Mouse (Mus musculus) cerebellum, adult (tissue): Measurements from ENCODE around the gene Zdhhc9.

Experiments used
- ATAC-seq: cut with Nextera tagmentation; 2 replicates; pipeline ENCODE4 v1.9.2; 2017; ENCODE audit warnings: mild to moderate bottlenecking, moderate library complexity, mixed read lengths; ENCODE audit not compliant: insufficient number of reproducible peaks, low FRiP score, low TSS enrichment

Zdhhc9 gene

DNA sequence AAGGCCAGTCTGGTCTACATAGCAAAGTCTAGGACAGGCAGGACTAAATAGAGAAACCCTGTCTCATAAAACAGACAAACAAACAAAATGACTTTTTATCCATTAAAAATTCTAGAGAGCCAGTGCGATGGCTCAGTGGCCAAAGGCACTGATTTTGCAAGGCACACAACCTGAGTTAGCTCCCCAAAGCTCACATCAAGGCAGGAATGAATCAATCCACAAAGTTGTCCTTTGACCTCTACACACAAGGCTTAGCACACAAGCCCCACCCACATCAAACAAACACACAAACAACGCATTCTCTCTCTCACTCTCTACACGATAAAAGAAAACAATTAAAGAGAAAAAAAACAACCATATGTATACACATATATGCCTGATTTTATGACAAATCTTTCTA, 24.0 kb downstream of the Zdhhc9 start:
- no peak for ATAC-seq

DNA sequence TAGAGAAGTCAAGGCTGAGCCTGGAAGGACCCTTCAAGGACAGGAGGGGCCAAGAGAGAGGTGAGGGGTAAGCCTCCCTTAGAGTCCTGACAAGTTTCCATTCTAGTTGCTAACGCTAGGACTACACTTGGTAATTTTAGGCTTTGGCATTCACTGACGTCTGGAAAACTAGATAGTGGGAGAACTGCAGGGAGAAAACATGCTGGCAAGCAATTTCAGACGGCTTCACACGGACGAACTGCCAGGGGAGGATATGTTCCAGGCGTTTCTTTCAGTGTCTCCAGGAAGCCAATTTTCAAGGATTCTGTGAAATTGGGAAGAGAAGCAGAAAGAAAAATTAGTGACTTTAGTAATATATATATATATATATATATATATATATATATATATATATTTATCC, 26.8 kb downstream of the Zdhhc9 start:
- no peak for ATAC-seq

DNA sequence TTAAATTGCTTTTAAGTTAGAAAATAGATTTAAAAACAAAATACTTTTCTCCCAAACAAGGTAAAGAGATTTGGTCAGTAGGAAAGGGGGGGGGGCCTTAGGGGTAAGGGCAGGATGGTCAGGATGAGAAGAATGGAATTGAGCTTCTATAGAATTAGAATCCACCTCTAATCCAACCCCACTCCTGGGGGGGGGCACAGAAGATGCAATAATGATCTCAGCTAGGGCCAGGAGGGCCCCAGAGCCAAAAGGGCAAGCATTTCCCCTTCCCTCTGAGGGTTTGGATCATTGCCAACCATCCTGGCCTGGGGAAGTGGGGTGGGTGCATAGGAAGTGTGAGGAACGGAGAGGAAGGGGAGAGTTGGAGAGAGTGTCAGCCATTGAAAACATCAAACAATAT, 38.3 kb downstream of the Zdhhc9 start:
- ATAC-seq: no peak

DNA sequence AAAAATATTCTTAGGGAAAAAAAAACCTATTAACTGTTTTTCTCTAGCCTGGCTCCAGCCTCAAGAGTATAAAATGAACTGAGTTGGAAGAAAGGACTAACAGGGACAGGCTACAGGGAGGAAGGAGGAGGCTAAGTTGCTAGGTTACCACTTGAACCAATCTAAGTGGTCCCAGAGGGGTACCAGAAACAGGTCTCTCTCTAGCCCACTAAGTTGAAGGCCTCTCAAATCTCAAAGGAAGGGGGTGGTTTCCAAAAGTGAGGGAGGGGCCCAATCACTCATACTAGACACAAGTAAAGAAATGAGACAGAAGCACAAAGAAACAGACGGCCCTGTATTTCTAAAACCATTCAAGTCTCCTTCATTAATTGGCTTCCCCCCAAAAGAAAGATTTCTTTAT, 38.8 kb downstream of the Zdhhc9 start:
- no peak for ATAC-seq

DNA sequence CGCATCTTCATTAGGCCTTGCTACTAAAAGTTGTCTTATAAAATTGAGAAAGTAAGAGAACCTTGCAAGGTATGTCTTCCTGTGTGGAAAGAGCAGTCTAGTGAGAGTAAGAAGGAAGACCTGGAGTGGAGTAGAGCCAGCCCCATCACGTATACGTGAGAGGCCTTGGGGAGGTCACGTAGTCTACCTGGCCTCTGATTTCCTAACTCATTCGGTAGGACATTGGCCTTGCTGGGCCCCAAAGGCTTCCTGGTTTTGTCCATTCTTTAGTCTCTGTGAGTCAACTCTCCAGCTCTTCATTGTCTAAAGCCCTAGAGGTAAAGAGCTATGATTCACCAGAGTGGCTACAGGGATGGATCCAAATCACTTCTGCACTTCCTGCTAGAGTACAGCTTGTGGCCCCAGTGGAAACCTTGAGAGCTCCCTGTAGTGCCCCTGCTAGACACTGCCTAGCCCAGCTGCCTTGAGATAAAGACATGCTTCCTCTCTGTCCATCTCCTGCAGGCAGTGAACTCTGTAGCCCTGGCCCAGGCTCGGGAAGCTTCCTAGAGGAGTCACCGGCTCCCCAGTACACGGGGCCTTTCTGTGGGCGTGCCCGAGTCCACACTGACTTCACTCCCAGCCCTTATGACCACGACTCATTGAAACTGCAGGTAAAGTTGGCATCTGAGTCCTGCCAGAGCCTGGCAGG, 50.3 kb downstream of the Zdhhc9 start:
- no peak for ATAC-seq

DNA sequence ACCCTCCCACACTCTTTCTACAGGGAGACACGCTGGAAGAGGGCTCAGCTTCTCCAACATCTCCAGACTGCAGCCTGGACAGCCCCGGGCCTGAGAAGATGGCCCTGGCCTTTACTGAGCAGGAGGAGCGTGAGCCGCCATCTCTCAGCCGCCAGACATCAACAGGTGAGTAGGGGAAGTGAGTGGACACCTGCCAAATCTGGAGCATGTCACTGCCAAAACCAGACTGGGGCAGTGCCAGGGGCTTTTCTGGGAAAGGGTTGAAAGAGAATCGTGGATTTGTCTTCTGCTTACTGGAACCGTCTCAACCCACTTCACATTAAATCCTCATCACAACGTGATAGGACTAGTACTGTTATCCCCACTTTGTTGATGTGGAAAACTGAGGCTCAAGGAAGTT, 51.3 kb downstream of the Zdhhc9 start:
- ATAC-seq: no peak

DNA sequence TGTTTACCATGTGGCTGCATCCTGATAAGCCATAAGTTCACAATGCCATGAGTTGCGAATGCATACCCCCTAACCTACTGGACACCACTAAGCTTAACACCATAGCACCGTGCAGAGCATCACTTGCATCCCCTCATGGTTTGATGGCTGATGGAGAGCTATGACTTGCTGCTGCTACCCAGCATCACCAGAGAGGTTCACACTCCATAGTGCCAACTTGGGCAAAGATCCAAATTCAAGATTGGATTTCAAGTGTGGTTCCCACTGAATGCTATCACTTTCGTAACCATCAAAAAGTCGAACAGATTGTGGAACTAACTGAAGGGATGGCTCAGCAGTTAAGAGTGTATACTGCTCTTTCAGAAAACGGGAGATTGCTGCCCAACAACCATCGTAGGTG, 53.2 kb downstream of the Zdhhc9 start:
- no peak for ATAC-seq

DNA sequence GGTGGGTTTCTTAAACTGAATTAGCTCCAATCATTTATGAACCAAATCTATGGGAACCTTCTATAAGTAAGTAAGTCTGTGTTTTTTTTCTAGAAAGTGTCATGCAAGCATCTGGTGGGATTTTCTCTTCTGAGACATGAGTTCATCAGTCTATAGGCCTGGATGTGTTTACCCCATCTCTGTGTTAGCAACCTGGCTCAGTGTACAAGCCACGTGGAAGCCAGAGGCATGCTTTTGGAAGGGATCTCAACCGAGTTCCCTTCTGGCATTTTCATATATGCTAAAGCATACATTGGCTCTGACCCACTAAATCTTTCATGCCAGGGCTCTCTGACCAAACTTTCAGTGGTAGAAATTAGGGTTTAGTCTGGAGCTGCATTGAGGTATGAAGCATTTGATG, 54.7 kb downstream of the Zdhhc9 start:
- ATAC-seq: no peak

DNA sequence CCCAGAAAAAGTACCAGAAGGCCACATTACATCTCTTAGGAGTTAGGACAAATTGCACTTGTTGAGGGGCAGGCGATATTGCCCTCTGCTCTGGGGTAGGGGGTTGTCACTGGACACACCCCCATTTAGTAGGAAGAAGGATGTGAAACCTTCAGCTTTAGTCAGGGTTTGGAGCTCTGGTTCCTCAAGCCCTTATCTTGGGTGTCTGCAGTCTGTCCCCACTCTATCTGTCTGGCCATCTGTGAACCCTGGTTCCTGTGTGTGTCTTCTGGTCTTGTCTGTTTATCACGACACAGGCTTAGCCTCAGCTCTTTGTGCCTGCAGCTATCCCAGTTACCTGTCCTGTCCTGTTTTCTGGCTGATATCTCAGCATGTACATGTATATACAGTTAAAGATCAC, 55.3 kb downstream of the Zdhhc9 start:
- no peak for ATAC-seq

DNA sequence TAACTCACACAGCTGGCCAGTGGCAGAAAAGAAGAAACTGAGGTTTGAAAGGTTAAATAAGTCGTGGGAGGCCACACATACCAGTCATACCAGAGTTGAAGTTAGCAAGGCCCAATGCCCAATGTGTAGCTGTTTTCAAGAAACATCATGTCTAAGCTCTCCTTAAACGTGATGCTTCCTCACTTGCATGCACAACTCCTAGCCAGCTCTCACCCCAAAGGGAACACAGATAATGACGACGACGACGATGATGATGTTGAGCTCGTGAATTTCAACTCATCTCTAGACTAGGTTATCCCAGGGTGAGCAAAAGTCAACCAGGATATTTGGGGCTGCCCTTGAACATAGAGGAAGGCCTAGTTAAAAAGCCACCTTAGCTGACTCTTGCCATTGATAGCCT, 56.6 kb downstream of the Zdhhc9 start:
- no peak for ATAC-seq

DNA sequence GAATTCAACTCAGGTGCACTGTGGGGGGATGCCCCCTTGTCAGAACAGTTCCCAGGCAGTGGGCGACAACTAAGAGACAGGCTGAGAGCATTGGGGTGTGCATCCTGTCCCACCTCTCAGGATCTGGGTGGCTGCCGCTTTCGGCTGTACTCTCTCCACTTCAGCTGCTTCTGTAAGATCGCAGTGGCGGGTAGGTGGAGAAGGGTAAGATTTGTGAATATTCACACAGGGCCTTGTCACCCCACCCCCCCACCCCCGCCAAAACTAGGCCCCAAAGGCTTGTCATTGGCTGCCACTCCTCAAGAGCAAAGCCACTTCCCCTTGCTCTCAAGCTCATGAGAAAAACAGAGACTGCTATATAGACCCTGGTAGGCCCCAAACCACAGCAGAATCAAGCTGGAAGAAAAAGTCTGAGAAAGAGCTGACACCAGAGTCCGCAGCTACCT, 60.9 kb downstream of the Zdhhc9 start:
- ATAC-seq: no peak

DNA sequence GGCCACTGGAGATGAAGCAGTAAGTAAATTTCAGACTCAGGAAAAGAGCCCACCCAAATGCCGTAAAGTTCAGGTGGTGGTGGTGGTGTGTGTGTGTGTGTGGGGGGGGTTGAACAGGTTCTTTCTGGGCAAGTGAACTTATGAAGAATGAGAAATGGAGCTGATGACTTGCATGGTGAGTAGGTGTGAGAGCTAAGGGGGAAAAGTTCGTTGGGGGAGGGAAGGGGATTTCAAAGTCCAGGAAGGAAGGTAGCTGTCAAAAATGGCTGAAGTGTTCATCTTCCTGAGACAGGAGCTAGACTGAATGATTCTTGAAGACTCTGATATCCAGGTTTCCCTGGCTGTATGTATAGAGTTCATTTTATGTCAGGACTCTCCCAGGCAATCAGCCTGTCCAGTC, 61.5 kb downstream of the Zdhhc9 start:
- no peak for ATAC-seq

DNA sequence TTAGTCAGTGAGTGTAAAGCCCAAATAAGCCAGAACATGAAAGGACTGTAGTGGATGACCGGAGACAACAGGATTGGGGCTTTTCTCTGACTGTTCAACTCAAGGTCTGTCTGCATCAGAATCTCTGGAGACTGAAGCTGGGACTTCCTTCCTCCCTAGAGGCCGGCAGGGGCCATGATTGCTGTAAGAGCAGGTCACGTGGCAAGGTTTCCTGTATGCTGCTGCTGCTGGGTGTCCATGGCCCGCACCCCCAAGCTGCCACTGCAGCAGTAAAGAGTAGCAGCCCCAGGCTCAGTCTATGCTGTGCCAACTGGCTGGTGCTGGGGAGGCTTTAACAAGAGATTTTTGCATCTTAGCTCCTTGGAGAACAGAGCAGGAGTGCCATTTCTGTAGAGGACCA, 62.4 kb downstream of the Zdhhc9 start, which contains the start of gene Sash3:
Gene Sash3, plus strand, starts transcription at position 175 of the 400 bp plus-strand sequence.
- no peak for ATAC-seq

DNA sequence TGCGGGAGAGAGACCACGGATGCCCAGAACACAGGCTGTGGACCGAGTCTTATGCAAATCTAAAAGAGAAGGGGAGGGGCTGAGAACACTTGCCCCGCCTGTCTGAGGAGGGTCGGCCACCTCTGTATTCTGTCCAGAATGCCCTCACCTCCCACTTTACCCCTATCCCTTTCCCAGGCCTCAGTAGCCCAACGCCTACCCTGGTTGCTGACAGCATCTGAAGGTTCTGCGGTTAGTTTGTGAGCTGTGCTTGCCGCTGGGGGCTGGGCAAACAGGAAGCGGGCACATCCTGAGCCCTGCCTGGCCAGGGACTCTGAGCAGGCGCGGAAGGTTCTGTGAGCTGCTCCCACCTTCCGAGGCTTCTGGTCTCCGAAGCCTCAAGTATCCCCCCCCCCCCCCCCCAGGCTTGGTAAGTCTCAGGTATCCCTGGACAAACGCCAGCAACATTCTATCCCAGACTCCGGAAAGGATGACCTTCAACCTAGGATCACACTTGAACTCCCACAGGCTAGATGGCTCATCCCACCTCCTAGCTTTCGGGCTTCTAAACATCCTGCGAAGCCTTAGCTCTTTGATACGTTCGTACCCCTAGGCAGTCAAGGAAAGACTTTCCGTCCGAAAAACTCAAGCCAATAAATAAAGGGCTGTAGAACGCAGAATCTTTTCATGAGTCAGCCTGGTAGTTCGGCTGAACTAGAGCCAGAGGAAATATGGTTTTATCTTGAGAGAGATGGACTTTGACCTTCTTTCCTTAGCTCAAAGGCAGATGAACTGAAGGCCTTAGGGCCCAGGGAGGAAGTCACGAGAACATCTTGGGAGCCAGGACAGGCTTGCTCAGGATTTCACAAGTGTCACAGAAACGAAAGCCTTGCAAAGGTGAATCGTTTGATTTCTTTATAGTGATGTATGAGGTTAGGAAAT, 65.0 kb downstream of the Zdhhc9 start:
- no peak for ATAC-seq

DNA sequence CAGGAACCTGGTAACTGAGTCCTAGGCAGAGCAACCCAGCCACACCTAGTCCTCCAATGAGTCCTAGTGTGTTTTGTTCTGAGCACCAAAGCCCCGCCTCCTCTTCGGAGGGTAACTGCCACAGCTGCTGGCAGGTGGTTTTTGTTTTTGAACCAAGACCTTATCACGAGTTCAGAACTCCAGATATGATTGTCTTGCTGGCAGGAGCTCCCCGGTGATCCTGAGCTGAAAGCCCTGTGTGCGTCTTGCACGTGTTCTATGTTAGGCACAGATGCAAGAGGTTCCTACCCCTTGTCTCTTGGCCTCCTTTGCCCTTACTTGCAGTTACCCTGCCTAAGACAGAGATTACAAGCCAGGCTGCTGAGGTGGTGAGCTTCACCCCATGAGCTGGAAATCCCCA, 67.2 kb downstream of the Zdhhc9 start:
- ATAC-seq: no peak

DNA sequence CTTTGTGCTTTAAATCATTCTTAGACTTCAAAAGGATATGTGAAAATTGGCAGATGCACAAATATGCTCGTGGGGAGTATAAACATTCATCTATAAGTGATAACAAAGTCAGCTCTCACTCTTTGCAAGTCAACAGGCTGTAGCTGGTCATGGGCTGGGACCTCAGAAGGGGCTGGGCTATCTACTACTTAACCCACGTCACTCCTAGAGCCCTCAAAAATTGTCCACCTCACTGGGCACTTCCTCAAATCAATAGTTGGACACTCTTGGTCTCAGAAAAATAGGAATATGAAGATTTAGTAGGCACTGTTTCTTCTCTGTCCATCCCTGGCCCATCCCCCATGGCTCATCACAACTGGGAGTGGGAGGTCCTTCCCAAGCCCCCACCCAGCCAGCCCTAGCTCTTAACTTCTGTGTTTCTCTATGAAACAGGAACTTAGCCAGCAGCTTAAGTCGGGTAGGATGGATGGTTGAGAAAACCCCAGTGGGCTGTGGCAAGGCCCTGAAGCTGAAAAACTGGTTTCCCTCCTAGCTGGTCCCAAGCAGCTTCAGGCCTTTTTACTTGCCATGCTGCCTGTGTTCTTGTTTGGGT, 68.3 kb downstream of the Zdhhc9 start:
- no peak for ATAC-seq

DNA sequence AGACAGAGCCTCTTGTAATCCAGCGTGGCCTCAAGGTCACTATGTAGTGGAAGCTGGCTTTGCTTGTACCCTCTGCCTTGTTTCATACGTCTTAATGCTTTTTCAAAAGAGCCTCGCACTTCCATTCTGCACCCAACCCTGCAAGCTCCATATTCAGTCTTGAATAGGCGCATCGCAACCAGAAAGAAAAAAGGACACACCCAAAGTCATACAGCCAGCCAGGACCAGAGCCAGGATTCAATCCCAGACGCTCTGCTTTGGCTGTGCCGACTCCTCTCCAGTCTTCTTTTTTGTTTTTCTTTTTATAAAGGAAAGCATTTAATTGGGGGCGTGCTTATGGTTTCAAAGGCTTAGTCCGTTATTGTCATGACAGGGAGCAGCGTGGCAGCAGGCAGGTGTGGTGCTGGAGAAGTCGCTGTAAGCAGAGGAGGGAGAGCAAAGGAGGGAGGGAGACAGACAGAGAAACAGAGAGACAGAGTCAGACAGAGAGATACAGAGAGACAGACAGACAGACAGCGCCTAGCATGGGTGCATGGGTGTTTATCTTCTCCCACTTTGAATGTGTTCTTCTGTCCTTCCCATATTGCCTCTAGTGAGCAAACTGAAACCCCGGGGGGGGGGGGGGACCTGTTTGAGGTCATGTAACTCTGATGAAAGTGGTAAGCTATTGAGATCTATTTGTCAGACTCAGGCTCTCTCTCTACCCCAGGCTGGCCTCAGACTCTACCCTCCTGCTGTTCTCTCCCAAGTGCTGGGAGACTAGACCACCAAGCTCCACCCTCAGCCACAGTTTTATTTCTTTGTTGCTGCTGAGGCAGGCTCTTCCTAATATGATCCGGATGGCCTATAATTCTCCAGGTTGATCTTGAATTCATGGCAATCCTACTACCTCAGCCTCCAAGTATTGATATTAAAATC, 69.1 kb downstream of the Zdhhc9 start:
- ATAC-seq: no peak

DNA sequence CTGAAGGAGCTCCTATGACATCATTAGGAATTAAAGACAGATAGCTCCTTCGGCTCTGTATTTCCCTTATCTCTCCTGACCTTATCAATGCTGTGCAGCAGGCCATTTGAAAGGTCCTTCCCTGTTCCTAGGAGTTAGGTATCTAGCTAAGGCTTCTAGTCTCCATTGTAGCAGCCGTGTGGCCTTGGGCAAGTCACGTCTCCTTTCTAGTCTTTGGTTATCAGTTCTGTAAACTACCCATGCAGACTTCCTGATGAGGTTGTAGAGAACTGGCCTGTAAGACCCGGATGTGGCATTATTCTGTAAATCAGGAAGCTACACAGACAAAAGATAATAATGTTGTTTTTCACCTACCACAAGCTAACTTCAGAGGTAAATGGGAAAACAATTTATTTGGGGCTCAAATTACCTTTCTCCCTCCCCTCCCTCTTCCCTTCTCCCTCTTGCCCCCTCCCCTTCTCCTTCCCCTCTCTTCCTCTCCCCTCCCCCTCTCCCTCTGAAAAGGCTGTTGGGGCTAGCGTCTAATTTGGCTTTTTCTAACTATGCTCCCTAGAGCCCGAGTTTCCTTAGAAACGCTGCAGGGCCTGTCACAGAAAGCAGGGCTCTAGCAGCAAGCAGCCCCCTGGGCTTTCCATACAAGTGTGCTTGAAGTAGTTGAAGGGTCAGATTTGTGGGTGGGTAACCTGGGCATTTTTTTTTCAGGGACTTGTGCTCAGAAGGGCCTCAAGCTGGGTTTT, 70.0 kb downstream of the Zdhhc9 start:
- ATAC-seq: no peak

DNA sequence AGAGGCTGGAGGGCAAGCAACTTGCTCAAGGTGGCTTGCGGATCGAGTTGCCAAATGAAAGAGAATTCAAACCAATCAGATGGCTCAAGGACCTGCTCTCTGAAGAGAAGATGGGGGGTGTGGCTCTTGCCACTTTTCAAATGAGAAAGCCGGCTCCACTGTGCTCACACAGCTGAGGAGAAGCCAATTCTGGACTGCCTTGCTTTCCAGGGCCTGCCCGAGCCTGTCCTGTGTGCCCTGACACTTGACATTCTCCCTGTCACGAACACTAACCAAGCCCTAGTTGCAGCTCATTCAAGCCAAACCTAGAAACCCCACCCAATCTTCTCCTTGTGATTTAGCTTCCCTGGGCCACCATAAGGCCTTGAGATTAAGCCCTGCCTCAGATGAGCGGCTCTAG, 70.7 kb downstream of the Zdhhc9 start:
- ATAC-seq: no peak

DNA sequence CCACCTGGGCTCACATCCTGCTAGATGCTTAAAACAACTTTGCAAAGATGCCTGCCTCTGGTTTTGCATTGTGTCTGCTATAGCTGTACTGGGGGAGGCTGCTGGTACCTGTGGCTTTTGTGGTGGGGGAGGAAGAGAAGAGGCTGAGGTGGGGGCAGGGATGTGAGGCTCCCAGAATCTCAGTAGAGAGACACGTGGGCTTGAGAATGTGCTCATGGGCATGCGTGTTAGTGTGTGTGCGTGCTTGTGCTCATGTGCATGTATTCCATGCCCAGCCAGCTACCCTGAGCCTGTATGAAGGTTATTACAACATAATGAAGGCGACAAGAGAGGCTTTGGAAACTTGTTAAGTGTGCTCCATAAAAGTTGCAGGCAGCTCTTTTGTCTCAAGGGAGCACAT, 71.7 kb downstream of the Zdhhc9 start:
- no peak for ATAC-seq
